Mouse (Mus musculus) lung, embryonic 16.5 days (tissue): ENCODE measurements around the gene 5730522E02Rik. TPM values are rescaled to one million over a fixed set of nuclear protein-coding genes. Genes with fewer than 3 reads are reported as not detected.
A peak's percentile ranks its signal among the peaks of the same experiment; 100 is the strongest.

Experiments
- ATAC-seq: fragments of 200-750 bp; cut with Nextera tagmentation; 2 replicates; pipeline ENCODE4 v1.8.0; 2017; ENCODE audit warnings: low read depth, mild to moderate bottlenecking, moderate library complexity
- H3K27ac ChIP-seq: fragments of 300-500 bp; sonication (generic); 2 replicates; pipeline ENCODE4 v1.5.1; 2014; ENCODE audit warnings: mild to moderate bottlenecking, control low read depth, low read length
- H3K27me3 ChIP-seq: fragments of 300-500 bp; sonication (generic); 2 replicates; pipeline ENCODE4 v1.6.1; 2014; ENCODE audit warnings: low read depth, low read length, mixed read lengths; ENCODE audit not compliant: control insufficient read depth, insufficient read depth
- H3K36me3 ChIP-seq: fragments of 300-500 bp; sonication (generic); 2 replicates; pipeline ENCODE4 v1.6.1; 2014; ENCODE audit warnings: low read length; ENCODE audit not compliant: control insufficient read depth, insufficient read depth
- H3K4me1 ChIP-seq: fragments of 300-500 bp; sonication (generic); replicated peaks from 2 replicates; pipeline ENCODE4 v1.6.1; 2014; ENCODE audit warnings: low read length, mixed read lengths; ENCODE audit not compliant: control insufficient read depth, insufficient read depth
- H3K4me2 ChIP-seq: fragments of 300-500 bp; sonication (generic); 2 replicates; pipeline ENCODE4 v1.6.1; 2014; ENCODE audit warnings: low read depth, low read length, control low read depth
- H3K4me3 ChIP-seq: fragments of 300-500 bp; sonication (generic); 2 replicates; pipeline ENCODE4 v1.5.1; 2014; ENCODE audit warnings: mild to moderate bottlenecking, low read length, control low read depth
- H3K9ac ChIP-seq: fragments of 300-500 bp; sonication (generic); 2 replicates; pipeline ENCODE4 v1.6.1; 2014; ENCODE audit warnings: low read length, control low read depth
- H3K9me3 ChIP-seq: fragments of 300-500 bp; sonication (generic); 2 replicates; pipeline ENCODE4 v1.6.1; 2016; ENCODE audit warnings: low read length; ENCODE audit not compliant: control insufficient read depth
- WGBS: fragments of 180-500 bp; shearing (Covaris S2); extraction: QIAGEN DNeasy Blood & Tissue Kit; methylation state at CpG from one replicate; pipeline ENCODE4 v1.1.7; 2014; 5-methylcytosine and 5-hydroxymethylcytosine counted together
- polyA plus RNA-seq: library from polyadenylated mRNA; unstranded; fragments of >200 nt; fragmentation: Nextera tagmentation; extraction: Ambion mirVana; gene quantifications from 2 replicates; pipeline ENCODE4 v1.2.1, GENCODE M21; 2015

The 5730522E02Rik gene
- polyA plus RNA-seq, 1 experiment from 2014 or later = 1.6 TPM

GRCm38 (mm10) chr11:26103698-26104097 is 106.9 kb downstream of the 5730522E02Rik start:
- Histone ChIP-seq H3K27ac (no peak overlapping the region), H3K27me3 (no peaks in the 10 kb centered on the region), H3K4me3 (no peak overlapping the region), H3K4me2 (0 out of 2 replicates have a peak overlapping the region, but pooled peaks have one; percentile 11), H3K9me3 (no peaks in the 10 kb centered on the region), H3K36me3 (no peaks in the 10 kb centered on the region), H3K4me1 (no peaks in the 10 kb centered on the region), H3K9ac (no peak overlapping the region)
- ATAC-seq = no peak
- 9% methylated on average over 8 of the region's 8 CpGs for WGBS

- Histone ChIP-seq H3K9me3 (no peaks in the 10 kb centered on the region), H3K27ac (no peak overlapping the region), H3K4me1 (no peaks in the 10 kb centered on the region), H3K4me2 (no peak overlapping the region), H3K4me3 (no peak overlapping the region), H3K9ac (no peak overlapping the region), H3K36me3 (no peaks in the 10 kb centered on the region), H3K27me3 (no peaks in the 10 kb centered on the region)
- no peak for ATAC-seq
- WGBS = 28% methylated on average over 4 of the region's 4 CpGs
Observed at GRCm38 (mm10) chr11:26102878-26103277, 107.7 kb downstream of the 5730522E02Rik start.

- Histone ChIP-seq H3K36me3 (no peaks in the 10 kb centered on the region), H3K27ac (no peak overlapping the region), H3K4me3 (no peak overlapping the region), H3K4me2 (no peak overlapping the region), H3K9ac (no peak overlapping the region), H3K27me3 (no peaks in the 10 kb centered on the region), H3K9me3 (no peaks in the 10 kb centered on the region), H3K4me1 (no peaks in the 10 kb centered on the region)
- ATAC-seq = no peak
- 79% methylated on average over 5 of the region's 5 CpGs for WGBS
Observed at GRCm38 (mm10) chr11:26100077-26100476, 110.5 kb downstream of the 5730522E02Rik start.

- H3K27me3 ChIP-seq = no peaks in the 10 kb centered on the region
- no peaks in the 10 kb centered on the region for H3K9me3 ChIP-seq
- H3K9ac ChIP-seq = no peak overlapping the region
- H3K27ac ChIP-seq = no peak overlapping the region
- no peak overlapping the region for H3K4me3 ChIP-seq
- no peaks in the 10 kb centered on the region for H3K36me3 ChIP-seq
- WGBS = 79% methylated on average over 2 of the region's 2 CpGs
- ATAC-seq = no peak
- H3K4me1 ChIP-seq = no peaks in the 10 kb centered on the region
- H3K4me2 ChIP-seq = no peak overlapping the region
Observed at GRCm38 (mm10) chr11:26098933-26099332, 111.6 kb downstream of the 5730522E02Rik start.

- Histone ChIP-seq H3K9me3 (no peaks in the 10 kb centered on the region), H3K4me3 (no peak overlapping the region), H3K4me1 (no peaks in the 10 kb centered on the region), H3K9ac (no peak overlapping the region), H3K27ac (no peak overlapping the region), H3K27me3 (no peaks in the 10 kb centered on the region), H3K4me2 (no peak overlapping the region), H3K36me3 (no peaks in the 10 kb centered on the region)
- WGBS = 58% methylated on average over 1 of the region's 1 CpGs
- ATAC-seq = no peak
Observed at GRCm38 (mm10) chr11:26096095-26096494, 114.5 kb downstream of the 5730522E02Rik start.

- no peak for ATAC-seq
- H3K36me3 ChIP-seq = no peaks in the 10 kb centered on the region
- WGBS = 62% methylated on average over 5 of the region's 5 CpGs
- H3K4me2 ChIP-seq = no peak overlapping the region
- H3K27me3 ChIP-seq = no peaks in the 10 kb centered on the region
- H3K4me1 ChIP-seq = peaks cover 3% of the 10 kb centered on the region
- no peak overlapping the region for H3K27ac ChIP-seq
- no peak overlapping the region for H3K9ac ChIP-seq
- H3K9me3 ChIP-seq = no peaks in the 10 kb centered on the region
- H3K4me3 ChIP-seq = no peak overlapping the region
Observed at GRCm38 (mm10) chr11:26088993-26089392, 121.6 kb downstream of the 5730522E02Rik start.

- 77% methylated on average over 7 of the region's 7 CpGs for WGBS
- Histone ChIP-seq H3K9ac (no peak overlapping the region), H3K36me3 (no peaks in the 10 kb centered on the region), H3K27me3 (no peaks in the 10 kb centered on the region), H3K4me2 (no peak overlapping the region), H3K27ac (no peak overlapping the region), H3K9me3 (no peaks in the 10 kb centered on the region), H3K4me1 (peaks cover 3% of the 10 kb centered on the region), H3K4me3 (no peak overlapping the region)
- ATAC-seq = no peak
Observed at GRCm38 (mm10) chr11:26086679-26087078, 123.9 kb downstream of the 5730522E02Rik start.

GRCm38 (mm10) chr11:26085380-26086035 is 125.1 kb downstream of the 5730522E02Rik start:
- H3K4me3 ChIP-seq = no peak overlapping the region
- H3K4me1 ChIP-seq = peaks cover 3% of the 10 kb centered on the region
- no peaks in the 10 kb centered on the region for H3K36me3 ChIP-seq
- no peaks in the 10 kb centered on the region for H3K27me3 ChIP-seq
- no peak overlapping the region for H3K9ac ChIP-seq
- H3K4me2 ChIP-seq = no peak overlapping the region
- no peak for ATAC-seq
- WGBS = 20% methylated on average over 6 of the region's 6 CpGs
- no peaks in the 10 kb centered on the region for H3K9me3 ChIP-seq
- no peak overlapping the region for H3K27ac ChIP-seq

- H3K9ac ChIP-seq = no peak overlapping the region
- no peak overlapping the region for H3K4me2 ChIP-seq
- no peak for ATAC-seq
- 53% methylated on average over 2 of the region's 2 CpGs for WGBS
- H3K27me3 ChIP-seq = no peaks in the 10 kb centered on the region
- H3K4me1 ChIP-seq = no peaks in the 10 kb centered on the region
- H3K4me3 ChIP-seq = no peak overlapping the region
- no peak overlapping the region for H3K27ac ChIP-seq
- H3K36me3 ChIP-seq = no peaks in the 10 kb centered on the region
- no peaks in the 10 kb centered on the region for H3K9me3 ChIP-seq
Observed at GRCm38 (mm10) chr11:26076335-26076734, 134.2 kb downstream of the 5730522E02Rik start.

GRCm38 (mm10) chr11:26075536-26075935 is 135.0 kb downstream of the 5730522E02Rik start:
- Histone ChIP-seq H3K4me3 (no peak overlapping the region), H3K27me3 (no peaks in the 10 kb centered on the region), H3K9ac (no peak overlapping the region), H3K9me3 (no peaks in the 10 kb centered on the region), H3K4me1 (no peaks in the 10 kb centered on the region), H3K27ac (no peak overlapping the region), H3K36me3 (no peaks in the 10 kb centered on the region), H3K4me2 (no peak overlapping the region)
- no peak for ATAC-seq
- WGBS = 68% methylated on average over 6 of the region's 6 CpGs
